Mouse (Mus musculus): Measurements from ENCODE around the gene Ndufc1.
A peak's percentile ranks its signal among the peaks of the same experiment; 100 is the strongest.
"Not testable (repeated sequence)": the region's sequence is repeated elsewhere in the genome, so short reads cannot be mapped to it uniquely, and the experiment has no call there.

Ndufc1 gene

DNA sequence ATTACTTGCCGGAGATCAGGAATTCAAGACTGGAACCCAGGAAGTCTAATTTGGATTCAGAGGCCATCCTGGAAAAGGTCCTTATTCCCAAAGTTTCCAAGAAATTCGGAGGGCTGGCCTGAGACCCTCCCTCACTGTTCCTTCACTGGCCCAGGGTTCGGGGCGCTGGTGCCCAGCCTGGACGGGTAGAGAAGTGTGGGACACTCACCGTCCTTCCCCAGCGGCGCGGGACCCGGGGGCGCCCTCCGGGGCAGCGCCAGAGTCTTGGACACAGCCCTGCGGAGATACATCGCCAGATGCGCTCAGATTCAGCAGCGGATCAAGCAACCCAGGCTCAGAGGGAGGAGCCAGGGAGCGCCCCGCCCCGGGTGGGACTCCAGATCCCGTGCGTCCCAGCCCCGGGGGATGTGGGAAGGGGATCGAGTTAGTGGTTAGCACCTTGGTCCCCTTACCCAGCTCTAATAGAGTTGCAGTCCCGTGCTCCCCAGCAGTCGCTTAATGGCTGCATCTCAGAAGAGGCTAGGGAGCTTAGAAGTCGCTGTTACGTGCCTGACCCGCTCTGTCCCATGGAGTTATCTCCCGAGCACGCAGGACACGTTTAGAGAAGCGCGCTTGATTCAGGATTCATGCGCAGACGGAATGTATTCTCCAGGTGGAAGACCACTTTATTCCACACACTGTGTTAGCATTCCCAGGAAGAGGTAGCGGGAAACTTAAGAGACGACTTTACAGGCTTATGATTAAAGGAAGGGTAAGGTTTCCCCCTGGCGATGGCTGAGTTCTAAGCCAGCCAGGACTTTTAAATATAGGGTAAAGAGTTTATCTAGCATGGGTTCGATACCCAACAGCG, 12.3 kb downstream of the Ndufc1 start, which contains the start of gene Mgarp:
Gene Mgarp (minus strand): TSS at position 520 of the 850 bp plus-strand sequence.
- DNase-seq (ENCODE audit: low read depth, low spot score), result peak; percentile 90

- no peak for DNase-seq (ENCODE audit: low read depth, low spot score)
Observed at GRCm38 (mm10) chr3:51395461-51396145, 13.2 kb downstream of the Ndufc1 start.

- no peak for DNase-seq (ENCODE audit: low read depth, low spot score)
Observed at GRCm38 (mm10) chr3:51394881-51395280, 13.9 kb downstream of the Ndufc1 start.

GRCm38 (mm10) chr3:51393651-51394050, 15.1 kb downstream of the Ndufc1 start:
- DNase-seq (ENCODE audit: low read depth, low spot score), result no peak

DNA sequence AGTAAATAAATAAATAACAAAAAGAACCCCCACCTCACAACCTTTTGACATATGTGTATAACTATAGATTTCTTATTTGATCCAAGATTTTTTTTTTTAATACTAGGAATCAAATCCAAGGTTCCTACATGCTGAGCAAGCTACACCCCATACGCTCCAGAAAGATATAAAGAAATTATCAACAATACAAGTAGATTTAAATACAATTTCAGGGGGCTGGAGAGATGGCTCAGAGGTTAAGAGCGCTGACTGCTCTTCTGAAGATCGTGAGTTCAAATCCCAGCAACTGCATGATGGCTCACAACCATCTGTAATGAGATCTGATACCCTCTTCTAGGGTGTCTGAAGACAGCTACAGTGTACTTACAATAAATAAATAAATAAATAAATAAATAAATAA, 15.8 kb downstream of the Ndufc1 start:
- not testable (repeated sequence) for DNase-seq (ENCODE audit: low read depth, low spot score)

- DNase-seq (ENCODE audit: low read depth, low spot score), result no peak
Observed at GRCm38 (mm10) chr3:51391591-51391990, 17.2 kb downstream of the Ndufc1 start.

DNA sequence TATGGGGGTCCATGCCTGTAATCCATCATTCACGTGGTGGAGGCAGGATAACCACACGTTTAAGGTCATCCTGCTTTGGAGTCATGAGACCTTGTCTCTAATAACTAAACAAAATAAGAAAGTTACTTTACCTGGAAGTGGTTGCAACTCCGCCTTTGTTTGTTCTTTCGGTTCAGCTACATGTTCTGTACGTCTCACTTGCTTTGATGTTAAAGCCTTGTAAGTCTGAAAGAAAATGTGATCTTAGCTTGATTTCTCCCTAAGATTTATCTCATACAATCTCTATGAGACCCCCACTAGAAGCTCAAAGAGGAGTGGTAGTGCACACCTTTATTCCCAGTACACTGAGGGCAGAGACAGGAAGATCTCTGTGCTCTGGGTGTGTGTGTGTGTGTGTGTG, 17.7 kb downstream of the Ndufc1 start:
- no peak for DNase-seq (ENCODE audit: low read depth, low spot score)

DNA sequence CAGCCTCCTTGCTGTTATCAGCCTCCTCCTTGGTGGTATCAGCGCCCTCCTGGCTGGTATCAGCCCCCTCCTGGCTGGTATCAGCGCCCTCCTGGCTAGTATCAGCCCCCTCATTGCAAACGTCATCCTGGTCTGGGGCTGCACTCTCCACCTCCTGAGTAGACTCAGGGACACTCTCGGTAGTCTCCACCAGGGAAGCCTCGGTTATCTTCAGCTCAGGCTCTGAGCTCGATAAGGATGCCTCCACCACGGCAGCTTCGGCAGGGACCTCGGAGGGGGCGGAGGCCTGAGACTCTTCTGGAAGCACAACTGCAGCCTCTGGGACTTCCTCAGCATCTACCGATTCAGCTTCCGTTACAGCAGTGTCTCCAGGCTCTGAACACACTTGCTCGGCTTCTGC, 19.9 kb downstream of the Ndufc1 start:
- no peak for DNase-seq (ENCODE audit: low read depth, low spot score)

- DNase-seq (ENCODE audit: low read depth, low spot score), result no peak
Observed at GRCm38 (mm10) chr3:51387868-51388381, 20.9 kb downstream of the Ndufc1 start.

DNA sequence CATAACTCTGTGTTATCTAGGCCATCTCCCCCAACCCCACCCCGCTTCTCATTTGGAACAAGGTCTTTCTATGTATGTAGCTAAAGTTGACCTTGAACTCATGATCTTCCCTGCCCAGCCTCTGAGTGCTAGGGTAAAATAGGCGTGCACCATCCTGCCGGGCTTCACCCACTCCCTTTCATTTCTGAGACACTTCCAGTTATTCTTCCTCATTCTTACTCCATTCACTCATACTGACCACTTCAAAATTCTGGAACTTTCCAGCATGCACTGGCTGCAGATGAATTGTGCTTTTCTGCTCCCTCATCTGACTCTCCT, 21.7 kb downstream of the Ndufc1 start:
- no peak for DNase-seq (ENCODE audit: low read depth, low spot score)

- no peak for DNase-seq (ENCODE audit: low read depth, low spot score)
Observed at GRCm38 (mm10) chr3:51386441-51387133, 22.2 kb downstream of the Ndufc1 start.

GRCm38 (mm10) chr3:51383409-51383808, 25.4 kb downstream of the Ndufc1 start:
- DNase-seq (ENCODE audit: low read depth, low spot score), result no peak

GRCm38 (mm10) chr3:51380660-51381014, 28.2 kb downstream of the Ndufc1 start:
- DNase-seq (ENCODE audit: low read depth, low spot score), result no peak

GRCm38 (mm10) chr3:51379786-51380659, 28.8 kb downstream of the Ndufc1 start:
- DNase-seq (ENCODE audit: low read depth, low spot score), result no peak

GRCm38 (mm10) chr3:51378665-51378946, 30.2 kb downstream of the Ndufc1 start:
- DNase-seq (ENCODE audit: low read depth, low spot score), result peak; percentile 23

- DNase-seq (ENCODE audit: low read depth, low spot score), result peak; percentile 65
Observed at GRCm38 (mm10) chr3:51377878-51378664, 30.7 kb downstream of the Ndufc1 start.

- DNase-seq (ENCODE audit: low read depth, low spot score), result peak; percentile 87
Observed at GRCm38 (mm10) chr3:51375307-51376265, 33.2 kb downstream of the Ndufc1 start.

DNA sequence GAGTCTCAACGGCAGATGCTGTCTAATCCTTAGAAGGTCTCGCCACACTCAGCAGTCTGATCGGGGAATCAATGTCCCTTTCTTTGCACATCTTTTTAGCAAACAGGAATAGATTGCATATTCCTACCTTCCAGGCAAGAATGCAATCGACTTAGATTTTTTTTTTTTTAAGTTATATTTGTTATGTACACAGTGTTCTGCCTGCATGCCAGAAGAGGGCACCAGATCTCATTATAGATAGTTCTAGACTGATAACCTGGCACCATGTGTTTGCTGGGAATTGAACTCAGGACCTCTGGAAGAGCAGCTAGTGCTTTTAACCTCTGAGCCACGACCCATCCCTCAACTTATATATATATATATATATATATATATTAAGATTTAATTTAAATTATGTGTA, 35.2 kb downstream of the Ndufc1 start:
- no peak for DNase-seq (ENCODE audit: low read depth, low spot score)

GRCm38 (mm10) chr3:51372883-51373282, 35.9 kb downstream of the Ndufc1 start:
- DNase-seq (ENCODE audit: low read depth, low spot score), result no peak

DNA sequence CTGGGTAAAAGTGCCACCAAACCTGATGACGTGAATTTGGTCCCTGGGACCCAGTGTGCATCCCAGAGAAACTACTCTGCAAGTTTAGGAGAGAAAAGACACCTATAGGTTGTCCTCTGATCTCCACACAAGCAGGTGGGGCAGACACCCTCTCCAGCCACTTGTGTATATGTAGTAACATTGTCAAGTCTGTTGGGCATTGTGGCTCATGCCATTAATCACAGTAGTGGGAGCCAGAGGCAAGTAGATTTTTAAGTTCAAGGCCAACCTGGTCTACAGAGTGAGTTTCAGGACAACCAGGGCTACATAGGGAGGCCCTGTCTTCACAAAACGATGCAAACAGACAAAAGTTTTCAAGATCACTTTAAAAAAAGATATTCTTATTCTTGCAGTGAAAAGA, 37.0 kb downstream of the Ndufc1 start:
- no peak for DNase-seq (ENCODE audit: low read depth, low spot score)
